Mouse (Mus musculus) embryo, embryonic 11 days (tissue): ENCODE measurements around the gene Gm45521.

Source experiments
- DNase-seq: peaks from one replicate; pipeline ENCODE4 v3.0.0-alpha.2; 2015

The Gm45521 gene

DNA sequence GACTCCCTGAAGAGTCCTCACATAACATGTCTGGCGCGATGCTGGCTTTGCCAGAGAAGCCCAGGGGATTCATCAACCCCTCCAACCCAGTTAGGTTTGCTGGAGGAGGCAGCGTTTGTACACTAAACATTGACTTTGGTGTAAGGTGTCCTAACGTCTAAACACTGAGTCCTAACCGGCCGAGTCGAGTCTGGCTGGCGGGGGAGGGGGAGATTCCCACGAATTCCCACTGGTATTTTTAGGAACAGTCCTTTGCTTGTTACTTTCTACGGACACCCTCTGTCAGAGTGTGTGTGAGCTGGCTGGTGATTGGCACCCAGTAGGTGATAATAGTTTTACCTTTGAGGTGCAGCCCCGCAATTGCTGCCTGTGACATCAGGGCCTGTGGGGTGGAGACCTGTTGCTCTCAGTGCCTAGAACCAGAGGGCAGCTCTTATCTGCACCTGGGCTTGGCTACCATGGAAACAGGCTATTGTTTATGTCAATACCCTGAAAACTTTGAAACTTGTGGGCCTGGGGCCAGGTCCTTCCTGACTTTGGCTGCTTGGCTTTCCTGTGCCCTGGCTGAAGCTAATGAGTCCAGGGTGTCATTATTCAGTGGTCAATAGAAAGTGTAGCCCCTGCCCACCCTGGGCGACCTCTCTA is 4.4 kb upstream of the Gm45521 start:
- DNase-seq, result peak; percentile 34

DNA sequence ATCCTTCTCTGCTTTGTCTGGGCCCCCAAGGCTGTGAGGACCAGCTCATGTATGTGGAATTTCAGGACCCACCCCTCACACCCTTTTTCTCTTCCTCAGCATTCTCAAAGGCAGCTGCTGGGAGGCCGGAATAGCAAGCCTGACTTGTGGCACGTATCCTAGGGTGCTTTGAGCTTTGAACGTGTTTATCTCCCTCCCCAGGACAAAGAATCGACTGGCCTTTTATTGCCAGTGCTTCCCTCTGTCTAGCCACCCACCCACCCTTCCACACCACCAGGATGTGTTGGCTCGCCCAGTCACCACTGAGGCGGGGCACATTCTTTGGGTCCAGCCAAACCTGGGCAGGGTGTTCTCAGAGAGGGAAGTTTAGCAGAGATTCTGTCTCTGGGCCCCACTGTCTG is 3.0 kb upstream of the Gm45521 start:
- DNase-seq, result peak; percentile 18

DNA sequence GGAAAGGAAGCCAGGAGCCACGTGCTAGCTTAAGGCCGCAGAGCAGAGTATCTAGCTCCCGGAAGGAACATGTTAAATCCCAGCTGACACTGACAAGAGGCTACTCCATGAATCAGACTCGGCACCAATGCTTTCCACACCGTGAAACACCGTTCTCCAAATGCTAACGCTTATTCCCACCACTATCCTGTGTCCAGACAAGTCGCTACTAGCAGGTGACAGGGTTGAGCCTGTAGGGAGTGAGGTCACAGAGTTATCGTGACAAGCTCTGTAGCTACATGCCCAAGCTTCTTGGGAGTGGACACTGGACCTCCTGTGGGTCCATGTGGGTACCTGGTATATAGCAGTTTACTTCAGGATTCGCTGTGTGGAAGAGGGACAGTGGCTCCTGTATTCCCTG is 661 bp upstream of the Gm45521 start:
- no peak for DNase-seq

DNA sequence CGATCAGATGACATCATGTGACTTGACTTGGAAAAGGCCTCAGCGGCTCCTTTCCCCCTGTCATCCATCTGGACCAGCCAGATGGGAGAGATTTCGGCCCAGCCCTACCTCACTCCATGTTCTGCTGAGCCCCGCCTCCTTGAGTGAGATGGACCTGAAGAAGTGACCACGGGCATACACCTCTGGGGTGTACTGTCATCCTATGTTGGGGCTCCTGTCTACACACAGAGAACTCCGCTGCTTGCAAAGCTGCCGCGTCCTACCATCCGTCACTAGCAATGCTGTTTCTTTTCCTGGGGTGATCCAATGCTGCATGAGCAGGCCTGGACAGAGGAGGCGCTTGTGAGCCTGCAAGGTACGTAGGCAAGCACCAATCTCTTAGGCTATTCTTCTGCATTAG is 3.5 kb downstream of the Gm45521 start:
- peak; percentile 43 for DNase-seq

DNA sequence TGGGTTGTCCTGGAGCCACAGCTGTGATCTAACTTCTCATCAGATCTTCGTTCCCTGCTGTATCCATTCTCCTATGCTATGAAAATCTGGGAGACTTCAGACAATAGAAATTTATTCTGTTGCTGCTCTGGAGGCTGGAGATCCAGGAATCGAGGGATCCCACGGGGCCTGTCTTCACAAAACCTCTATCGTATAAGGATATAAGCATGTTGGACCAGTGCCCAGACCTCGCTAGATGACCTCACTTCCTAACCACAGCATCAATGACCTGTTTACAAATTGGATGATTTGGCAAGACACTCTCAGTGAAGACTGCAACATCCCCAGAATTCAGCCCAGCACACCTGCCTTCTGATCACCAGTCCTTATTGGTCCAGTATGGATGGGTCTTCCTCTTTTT is 4.6 kb downstream of the Gm45521 start:
- no peak for DNase-seq

DNA sequence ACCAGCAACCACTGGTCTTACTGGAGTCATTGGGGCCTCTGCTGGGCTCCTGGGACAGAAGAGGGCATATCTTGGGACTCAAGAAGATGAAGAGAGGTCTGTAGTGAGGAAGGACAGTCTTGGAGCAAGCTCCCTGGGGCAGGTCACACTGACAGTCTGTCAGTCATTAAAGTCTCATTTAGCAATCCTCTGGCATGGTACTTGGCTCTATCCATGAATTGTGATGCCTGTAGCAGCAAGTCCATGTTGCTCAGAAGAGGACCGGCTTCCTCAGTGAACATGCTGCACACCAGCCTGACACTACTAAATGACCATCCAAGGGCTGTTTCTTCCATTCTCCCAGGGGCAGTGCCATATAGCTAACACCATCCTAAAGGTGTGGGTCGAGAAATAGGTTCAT is 5.5 kb downstream of the Gm45521 start:
- DNase-seq, result no peak

DNA sequence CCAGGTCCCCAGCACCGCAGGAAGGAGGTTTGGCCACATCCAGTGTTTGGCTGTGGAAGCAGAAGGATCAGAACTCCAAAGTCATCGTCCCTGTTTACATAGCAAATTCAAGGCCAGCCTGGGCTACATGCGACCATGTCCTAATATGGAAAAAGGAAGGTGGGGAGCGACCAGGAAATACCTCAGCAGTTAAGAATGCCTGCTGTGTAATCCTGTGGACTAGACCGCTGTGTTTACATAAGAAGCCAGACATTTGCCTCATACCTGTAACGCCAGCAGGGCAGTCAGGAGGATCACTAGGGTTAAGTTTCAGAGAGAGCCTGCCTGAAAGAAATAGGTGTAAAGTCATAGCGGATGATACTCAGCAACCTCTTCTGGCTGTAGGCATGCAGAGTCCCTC is 6.1 kb downstream of the Gm45521 start:
- DNase-seq, result no peak

DNA sequence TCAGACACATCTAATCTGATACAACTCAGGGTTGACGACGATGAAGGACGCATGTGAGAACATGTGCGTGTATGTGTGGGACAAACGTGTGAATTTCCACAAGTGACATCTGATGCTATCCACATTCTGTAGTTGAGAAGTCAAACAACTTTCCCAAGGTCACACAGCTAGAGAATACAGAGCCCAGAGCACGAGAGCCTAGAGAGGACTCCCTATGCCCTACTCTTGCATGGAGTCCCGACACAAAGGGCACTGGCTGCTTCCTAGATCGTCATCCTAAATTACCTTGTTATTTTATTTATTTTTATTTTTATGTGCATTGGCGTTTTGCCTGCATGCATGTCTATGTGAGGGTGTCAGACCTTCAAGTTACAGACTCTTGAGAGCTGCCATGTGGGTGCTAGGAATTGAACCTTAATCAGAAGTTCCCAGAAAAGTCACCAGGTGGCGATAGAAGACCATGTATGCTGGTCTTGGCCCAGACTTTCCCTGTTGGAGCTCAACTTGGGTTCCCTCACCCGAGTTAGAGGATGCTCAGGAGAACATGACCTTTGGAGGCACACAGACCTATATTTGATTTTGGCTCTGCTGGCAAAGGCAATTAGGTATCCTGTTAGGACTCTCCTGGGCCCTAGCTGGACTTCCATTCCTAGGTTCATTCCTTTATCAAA is 7.3 kb downstream of the Gm45521 start:
- peak; percentile 82 for DNase-seq

DNA sequence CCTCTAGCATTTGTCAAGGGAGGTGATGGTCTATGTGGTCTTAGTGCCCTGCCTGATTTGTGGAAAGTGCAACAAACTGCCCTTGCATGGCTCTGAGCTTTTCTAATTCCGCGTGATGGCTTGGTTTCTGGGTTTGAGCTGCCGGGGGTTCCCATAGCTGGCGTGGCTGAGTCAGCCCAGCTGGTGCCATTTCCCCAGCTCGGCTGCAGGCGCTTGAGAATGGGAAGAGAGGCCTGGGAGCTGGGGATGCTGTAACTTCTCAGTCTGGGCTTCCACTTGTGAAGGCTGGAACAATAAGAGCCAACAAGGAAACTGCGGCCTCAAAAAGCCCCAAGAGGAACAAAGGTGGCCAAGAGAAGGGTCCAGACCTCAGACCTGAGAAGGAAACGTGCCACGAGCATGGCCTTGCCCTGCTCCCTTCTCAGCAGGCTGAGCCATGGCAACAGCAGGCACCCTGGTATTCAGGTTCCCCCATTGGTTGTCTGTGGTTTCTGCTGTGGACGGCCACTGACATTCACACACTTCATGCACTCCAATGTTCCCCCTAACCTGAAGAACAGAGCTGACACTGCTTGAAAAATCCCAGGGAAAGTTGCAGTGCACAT is 14.9 kb downstream of the Gm45521 start:
- DNase-seq, result no peak

DNA sequence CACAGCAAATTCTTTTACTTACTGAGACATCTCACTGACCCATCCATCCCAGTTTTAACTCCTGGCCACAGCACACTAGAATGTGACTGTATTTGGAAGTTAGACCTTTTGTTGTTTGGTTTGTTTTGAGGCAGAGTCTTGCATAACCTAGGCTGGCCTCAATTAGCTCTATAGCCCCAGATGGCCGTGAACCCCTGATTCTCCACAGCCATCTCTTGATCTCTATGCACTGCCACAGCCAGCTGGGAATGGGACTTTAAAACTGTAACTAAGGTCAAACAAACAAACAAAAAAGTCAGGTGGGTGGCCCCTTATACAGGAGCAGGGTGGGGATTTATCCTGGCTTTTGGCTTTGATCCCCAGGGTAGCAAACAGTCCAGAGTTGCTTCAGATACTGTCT is 17.6 kb downstream of the Gm45521 start:
- no peak for DNase-seq

DNA sequence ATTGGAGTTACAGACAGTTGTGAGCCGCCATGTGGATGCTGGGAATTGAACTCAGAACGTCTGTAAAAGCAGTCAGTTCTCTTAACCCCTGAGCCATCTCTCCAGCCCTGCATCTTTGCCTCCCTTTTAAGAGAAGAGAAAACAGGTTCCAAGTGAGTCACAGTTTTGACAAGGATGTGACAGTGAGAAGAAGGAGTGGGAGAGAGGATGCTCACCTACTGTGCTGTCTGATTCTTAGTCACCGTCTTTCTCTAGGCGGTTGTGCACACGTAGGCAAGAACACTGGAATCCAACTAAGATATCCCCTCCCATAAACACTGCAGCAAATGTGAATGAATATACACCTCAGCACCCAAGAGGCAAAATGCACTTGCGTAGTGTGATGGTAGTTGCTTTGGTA is 18.1 kb downstream of the Gm45521 start:
- DNase-seq, result no peak

DNA sequence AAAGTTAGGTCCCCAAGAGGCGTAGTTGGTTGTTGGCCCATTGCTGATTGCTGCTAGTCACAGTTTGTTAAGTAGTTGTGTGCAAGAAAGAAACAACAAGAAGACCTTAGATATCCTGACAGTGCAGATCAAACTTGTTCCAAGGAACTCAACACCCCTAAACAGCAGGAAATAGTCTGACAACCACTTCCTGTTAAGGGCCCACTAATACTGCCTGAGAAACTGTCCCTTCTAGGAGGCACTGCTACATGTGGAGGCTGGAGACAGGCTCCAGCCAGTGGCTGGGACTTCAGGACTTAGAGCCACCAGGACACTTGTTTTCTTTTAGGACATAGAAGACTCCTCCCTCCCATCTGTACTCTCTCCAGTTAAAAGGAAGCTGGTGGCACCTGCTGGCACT is 20.4 kb downstream of the Gm45521 start:
- DNase-seq, result no peak

DNA sequence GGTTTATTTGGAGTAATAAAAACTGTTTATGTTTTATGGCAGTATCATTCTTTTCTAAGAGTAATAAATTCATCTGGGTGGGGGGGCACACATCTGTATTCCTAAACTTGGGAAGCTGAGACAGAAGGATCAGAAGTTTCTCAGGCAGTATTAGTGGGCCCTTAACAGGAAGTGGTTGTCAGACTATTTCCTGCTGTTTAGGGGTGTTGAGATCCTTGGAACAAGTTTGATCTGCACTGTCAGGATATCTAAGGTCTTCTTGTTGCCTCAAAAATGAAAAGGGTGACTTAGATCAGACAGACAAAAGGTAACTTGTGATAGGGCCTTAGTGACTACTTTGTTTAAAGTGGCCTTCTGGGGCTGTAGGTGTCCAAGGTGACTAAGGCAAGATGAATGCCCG is 21.1 kb downstream of the Gm45521 start:
- DNase-seq, result no peak

DNA sequence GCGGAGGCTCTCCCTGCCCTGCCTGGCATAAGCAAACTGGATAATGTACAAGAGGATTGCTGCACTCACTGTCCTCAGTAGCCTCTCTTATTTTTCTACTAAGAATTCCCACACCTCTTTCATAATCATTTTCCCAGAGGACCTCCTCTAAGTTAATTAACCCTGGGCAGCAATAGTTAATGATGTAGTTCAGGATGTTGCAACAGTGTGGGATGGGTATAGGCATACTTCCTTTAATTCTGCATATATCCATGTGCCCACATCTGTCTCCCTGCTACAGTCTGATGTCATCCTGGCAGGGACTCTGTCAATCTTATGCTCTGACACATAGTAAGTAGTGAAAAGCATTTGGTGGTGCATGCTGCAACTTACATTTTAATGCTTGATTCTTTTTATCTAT is 24.1 kb downstream of the Gm45521 start:
- DNase-seq, result no peak

DNA sequence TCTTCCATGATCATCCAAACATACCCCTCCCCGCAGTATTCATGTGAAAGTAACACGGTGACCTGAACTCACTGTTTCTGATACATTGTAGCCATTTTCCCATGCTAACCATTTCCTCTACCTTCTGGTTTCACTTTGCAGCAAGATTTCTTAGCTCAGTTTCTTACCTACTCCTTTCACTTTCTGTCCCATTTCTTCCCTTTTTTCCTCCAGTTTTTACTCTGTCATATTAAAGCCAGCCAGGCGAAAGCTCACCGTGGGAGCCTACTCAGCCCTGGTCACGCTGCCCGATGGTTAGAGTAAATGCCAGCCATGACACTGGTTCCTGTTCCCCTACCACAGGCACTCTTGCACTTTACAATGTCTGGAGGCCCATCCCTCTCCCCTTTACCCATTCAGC is 29.8 kb downstream of the Gm45521 start:
- no peak for DNase-seq

DNA sequence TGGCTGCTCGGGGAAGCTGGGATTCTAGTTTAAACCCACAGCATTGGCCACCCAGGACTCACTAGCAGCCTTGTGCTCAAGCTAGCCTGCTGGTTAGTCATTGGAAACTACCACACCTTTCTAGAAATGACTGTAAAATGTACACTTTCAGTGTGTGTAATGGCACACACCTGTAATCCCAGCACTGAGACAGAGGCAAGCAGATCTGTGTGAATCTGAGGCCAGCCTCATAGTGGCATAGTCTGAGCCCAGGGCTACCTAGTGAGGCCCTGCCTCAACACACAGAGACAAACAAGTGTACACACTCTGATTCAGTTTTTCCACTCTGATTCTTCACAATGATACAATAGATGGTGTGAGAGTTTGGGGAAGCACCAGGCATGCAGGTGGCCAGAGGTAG is 32.3 kb downstream of the Gm45521 start:
- DNase-seq, result no peak

DNA sequence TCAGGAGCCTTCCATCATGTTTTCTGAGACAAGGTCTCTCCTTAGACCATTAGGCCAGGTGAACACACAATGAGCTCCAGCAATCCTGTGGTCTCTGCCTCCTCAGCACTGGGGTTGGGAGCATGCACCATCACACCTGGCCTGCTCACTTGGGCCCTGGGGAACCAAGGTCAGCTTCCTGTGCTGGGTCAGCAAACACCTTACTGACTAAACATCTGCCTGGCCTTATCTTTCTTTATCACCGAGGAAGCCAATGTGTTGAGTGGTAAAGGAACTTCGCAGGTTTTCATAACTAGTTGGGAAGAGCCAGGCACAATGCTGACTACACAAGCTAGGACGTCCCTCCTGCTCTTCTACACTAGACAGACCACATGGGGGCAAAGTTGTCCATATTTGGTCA is 32.9 kb downstream of the Gm45521 start:
- no peak for DNase-seq

DNA sequence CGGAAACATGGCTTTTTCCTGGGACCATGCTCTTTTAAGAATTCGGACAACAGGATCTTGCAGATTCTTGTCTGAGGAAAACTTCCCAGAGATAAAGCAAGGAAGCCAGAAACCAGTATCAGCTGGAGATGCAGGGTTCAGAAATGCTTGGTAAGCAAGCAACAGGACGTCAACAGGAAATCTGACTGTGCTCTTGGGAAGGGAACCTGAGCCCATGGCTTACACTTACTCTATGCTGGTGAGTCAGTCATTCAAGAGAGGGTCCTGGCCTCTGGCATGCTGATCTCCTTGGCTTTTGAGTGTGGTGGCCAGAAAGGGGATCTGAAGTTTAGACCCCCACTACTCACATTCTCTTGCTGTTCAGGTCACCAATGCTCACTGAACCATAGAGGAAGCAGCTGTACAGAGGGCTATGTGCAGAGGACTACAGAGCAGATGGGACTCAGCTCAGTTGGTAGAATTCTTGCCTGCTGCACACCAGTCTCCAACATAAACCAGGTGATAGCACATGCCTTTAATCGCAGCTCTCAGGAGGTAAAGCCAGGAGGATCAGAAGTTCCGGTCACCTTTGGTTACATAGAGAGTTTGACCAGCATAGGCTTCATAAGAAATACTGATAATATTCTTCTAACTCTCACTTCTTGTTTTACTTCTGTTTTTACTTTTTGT is 34.2 kb downstream of the Gm45521 start:
- DNase-seq, result no peak

DNA sequence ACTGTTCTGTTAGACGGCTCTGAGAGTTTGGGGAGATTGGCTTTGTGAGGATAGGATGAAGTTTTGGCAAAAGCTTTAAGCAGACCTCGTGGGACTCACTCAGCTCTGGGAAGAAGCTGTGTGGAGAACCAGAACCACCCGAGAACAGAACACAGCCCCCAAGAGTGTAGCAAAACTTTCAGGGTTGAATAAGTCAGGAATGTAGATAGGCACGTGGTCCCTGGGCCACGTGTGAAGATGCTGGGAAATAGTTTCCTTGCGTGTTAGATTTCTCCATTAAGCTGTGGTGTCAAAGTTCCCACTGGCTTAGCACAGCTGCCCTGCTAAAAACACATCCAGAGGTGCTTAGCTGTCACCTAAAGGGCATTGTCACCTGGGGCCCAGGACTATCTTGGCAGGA is 35.1 kb downstream of the Gm45521 start:
- DNase-seq, result no peak

DNA sequence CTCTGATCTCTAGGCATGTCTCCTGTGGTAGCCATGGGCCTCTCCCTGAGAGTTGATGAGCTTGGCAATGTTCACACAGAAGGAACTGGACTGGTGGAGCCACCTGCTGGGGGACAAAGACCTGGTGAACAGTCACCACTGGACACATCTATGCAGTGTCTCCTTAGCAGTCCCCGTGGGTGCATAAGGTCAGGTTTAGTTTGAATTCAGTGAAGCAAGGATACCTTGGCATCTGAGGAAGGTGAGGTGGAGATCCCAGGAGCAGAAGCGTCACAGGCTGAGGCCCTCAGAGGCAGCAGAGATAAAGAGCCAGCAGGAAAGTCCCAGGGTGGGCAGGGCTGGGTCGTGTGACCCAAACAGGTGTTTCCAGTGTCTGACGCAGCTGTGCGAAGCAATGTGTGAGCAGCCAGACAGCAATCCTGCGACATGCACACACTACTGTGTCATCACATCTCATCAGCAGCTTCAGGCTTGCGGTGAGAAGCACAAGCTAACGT is 37.2 kb downstream of the Gm45521 start, which contains the start of gene Dnase1l3:
Dnase1l3 (minus strand) TSS at position 303 of the 497 bp plus-strand sequence.
- peak; percentile 27 for DNase-seq

DNA sequence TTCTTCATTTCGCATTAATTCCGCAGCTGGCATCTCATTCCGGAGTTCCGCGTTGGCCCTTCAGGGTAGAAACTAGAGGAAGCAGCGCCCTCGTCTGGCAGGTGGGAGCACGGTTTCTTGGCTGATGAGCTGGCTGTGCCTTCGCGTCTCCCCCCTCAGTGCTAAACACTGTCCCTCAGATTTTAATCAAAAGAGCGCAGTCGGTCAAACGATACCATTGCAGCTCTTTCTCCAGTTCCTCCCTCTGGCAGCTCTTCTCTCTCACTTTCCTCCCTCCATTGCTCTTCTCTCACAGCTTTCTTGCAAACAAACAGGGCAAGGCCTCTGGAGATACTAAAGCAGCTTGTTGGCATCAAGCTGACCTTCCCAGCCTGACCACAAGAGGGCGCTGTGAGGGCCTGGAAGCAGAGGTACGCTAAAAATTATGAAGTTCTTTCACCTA is 40.2 kb downstream of the Gm45521 start:
- DNase-seq, result peak; percentile 91

DNA sequence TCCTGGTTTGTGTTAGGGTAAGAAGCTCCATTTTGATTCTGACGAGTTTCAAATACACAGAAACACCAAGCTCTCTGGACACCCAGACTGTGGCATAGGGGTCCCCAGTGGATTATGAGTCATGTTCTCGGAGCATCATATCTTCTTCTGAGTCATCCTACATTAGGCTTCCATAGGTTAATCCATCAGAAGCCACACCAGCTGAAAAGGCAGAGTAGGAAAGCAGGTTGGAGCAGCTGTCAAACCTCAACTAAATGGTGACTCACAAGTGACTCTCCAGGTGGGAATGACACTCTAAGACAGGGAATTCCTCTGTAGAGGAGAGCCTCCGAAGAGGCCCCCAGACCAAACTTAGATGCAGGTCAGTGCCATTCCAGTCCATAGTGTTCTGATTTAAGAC is 41.9 kb downstream of the Gm45521 start:
- DNase-seq, result no peak

DNA sequence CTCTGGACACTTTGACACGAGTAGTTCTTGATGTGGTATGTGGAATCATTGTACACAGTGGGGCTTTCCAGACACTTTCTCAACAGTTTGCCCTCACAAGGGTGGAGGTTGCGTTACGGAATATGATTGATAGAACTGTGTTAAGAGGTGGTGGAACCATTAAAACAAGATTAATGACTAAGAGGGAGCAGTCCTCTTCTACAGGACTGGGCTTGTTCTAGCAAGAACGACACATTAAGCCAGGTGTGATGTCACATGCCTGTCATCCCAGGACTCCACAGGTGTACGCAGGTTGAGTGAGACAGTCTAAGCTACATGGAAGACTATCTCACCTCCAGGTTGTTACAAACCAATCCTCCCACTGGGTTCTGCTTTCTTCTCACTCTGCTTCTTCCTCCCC is 42.3 kb downstream of the Gm45521 start:
- DNase-seq, result no peak

DNA sequence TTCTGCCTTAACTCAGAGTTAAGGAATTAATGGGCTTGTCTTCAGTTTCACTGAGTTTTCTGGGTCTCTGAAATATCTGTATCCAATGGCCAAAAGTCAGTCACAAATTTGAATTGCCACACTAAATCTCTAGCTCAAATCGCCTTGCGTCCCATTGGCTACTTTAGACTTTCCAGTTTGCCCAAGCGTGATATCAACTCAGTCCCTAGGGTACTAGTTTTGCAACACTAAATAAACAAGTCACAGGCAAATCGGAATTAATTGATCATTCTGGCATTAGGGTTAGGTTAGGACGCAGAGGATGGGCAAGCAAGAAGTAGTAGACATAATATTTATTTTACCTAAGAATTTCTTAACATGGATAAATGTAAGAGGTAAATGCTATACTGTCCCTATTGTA is 43.2 kb downstream of the Gm45521 start:
- no peak for DNase-seq
